Mouse (Mus musculus) CH12.LX (cell line): ENCODE data around the gene Clk4.

ENCODE experiments used
- CHD1 ChIP-seq: IDR thresholded peaks from 2 replicates; pipeline ENCODE4 v1.6.1; 2012; ENCODE audit warnings: low read depth, low read length, improper control_type of control experiment, inconsistent platforms
- CTCF ChIP-seq, 2 experiments: IDR thresholded peaks in 1 of 2; conservative IDR thresholded peaks in 1 of 2; 2 replicates each; pipeline ENCODE4 v1.5.1; 2011 to 2012; ENCODE audit warnings: low read depth in 2 of 2, low read length in 2 of 2, improper control_type of control experiment in 1 of 2, inconsistent platforms in 1 of 2, mild to moderate bottlenecking in 1 of 2, moderate library complexity in 1 of 2
- EP300 ChIP-seq: IDR thresholded peaks from 2 replicates; pipeline ENCODE4 v1.6.1; 2011; ENCODE audit warnings: low read length, improper control_type of control experiment
- MAZ ChIP-seq: IDR thresholded peaks from 2 replicates; pipeline ENCODE4 v1.6.1; 2012; ENCODE audit warnings: low read depth, mild to moderate bottlenecking, inconsistent platforms, low read length, improper control_type of control experiment, moderate library complexity
- PAX5 ChIP-seq: IDR thresholded peaks from 2 replicates; pipeline ENCODE4 v1.6.1; 2012; ENCODE audit warnings: low read length, inconsistent platforms, mixed read lengths
- POLR2A ChIP-seq: IDR thresholded peaks from 2 replicates; pipeline ENCODE4 v1.6.1; 2011; ENCODE audit warnings: low read depth, mild to moderate bottlenecking, improper control_type of control experiment, low read length
- SIN3A ChIP-seq: IDR thresholded peaks from 2 replicates; pipeline ENCODE4 v1.6.1; 2012; ENCODE audit warnings: low read length, improper control_type of control experiment, inconsistent platforms
- SMC3 ChIP-seq: IDR thresholded peaks from 2 replicates; pipeline ENCODE4 v1.6.1; 2011; ENCODE audit warnings: low read depth, low read length, improper control_type of control experiment
- USF1 ChIP-seq: IDR thresholded peaks from 2 replicates; pipeline ENCODE4 v1.6.1; 2014; ENCODE audit warnings: low read depth, mild to moderate bottlenecking, inconsistent platforms, low read length, improper control_type of control experiment

GRCm38 (mm10) chr11:51320609-51321008 is 59.1 kb downstream of the Clk4 start:
- TF ChIP-seq USF1 (no peak), SMC3 (no peak), CTCF (conservative IDR thresholded peaks at IDR 0.05 in 1 of 2, IDR thresholded peaks at IDR 0.05 in 1 of 2; ENCODE audit: low read depth in 2 of 2, low read length in 2 of 2) (no peak), SIN3A (no peak), CHD1 (no peak), POLR2A (no peak), EP300 (no peak), MAZ (no peak), PAX5 (no peak)
